Mouse (Mus musculus) thymus, postnatal 4 days (tissue): ENCODE measurements around the gene Ina.
"Not testable (repeated sequence)": the region's sequence is repeated elsewhere in the genome, so short reads cannot be mapped to it uniquely, and the experiment has no call there.

Source experiments
- DNase-seq: peaks from one replicate; pipeline ENCODE4 v3.0.0; 2021

The Ina gene

DNA sequence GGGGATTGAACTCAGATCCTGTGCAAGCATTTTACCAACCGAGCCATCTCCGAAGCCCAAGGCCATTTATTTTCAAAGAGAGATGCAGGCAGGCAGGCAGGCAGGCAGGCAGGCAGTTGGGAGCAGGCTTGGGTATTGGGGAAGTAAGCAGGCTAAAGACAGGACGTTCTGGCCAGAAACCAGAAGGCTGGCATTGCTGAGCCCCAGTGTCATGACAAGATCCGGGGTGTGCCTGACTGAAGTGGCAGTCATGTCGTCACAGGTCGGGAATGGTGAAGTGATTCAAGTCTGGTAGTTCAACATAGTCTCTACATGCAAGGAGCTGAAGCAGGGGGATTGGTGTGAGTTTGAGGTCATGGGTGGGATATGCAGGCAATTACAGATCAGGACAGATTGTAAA is 26.9 kb upstream of the Ina start:
- DNase-seq: no peak

DNA sequence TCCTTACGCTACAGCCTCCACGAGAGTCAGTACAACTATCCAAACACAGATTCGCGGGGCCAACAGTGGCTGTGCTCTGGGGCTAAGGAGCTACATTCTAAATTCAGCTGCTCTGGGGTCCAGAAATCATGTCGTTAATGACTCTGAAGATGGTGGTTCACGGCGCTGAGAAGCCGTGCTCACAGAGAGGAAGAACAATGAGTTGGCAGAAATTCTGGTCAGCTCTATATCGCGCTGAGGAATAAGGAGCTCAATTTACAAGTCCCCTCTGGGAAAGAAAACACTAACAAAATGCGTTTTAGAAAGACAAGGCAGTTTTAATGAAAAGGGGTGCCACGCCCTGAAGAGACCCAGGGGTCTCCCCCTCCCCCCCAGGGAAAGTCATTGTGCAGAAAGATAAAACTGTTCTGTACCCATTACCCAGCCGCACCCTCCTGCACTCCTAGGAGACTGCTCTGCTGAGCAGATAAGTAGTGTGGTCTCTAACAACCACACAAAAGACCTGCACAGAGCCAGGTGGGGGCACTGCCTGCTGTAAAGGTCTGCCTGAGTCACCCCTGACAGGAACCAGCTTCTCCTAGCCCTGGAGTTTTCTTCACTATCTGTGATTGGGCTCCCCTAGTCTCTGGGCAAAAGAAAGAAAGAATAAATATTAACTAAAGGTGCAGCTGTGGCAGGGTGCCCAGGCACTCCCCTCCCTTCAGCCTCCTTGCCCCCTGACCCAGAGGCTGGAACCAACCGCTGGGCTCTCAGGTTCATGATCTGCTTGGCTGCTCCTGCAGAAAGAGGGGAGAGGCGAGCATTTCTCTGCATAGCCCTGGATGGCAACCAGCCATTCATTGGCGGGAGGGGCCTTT is 26.0 kb upstream of the Ina start:
- DNase-seq: peak; percentile 61

DNA sequence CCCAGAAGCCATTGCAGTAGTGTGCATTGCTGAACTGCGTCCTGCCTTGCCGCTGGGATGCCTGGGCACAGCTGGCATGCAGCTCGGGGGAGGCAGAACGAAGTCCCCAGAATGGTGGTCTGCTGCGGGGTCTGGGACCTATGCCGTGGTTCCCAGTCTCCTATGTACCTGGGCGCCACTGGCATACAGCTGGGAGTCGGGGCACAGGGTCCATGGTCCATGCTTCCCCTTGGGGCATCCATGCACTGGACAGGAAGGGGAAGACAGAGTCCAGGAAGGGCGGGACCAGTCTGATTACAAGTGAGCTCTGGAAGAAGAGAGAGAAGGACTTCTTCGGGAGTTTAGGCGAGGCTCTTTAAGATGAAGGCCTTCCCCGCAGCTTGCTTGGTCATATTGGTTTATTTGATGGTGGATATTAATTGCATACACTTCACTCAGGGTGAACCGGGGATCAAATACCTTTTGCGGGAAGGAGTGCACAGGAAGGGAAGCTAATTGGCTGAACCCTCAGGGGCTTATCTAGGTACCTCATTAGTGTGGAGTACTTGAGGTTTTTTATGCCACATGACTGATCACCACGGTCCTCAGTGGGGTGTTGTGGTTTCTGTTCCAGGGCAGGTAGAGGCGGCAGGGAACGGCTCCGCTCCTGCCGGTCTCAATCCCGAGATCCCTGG is 24.9 kb upstream of the Ina start:
- DNase-seq: no peak

GRCm38 (mm10) chr19:46990153-46990518 is 24.4 kb upstream of the Ina start:
- DNase-seq: no peak

DNA sequence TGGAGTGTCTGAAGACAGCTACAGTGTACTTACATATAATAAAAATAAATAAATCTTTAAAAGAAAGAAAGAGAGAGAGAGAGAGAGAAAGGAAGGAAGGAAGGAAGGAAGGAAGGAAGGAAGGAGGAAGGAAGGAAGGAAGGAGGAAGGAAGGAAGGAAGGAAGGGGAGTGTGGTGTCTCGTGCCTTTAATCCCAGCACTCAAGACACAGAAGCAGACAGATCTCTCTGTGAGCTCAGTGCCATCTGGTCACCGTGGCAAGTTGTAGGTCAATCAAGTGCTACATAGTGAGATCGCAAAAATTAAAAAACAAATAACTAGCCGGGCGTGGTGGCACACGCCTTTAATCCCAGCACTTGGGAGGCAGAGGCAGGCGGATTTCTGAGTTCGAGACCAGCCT is 23.9 kb upstream of the Ina start:
- DNase-seq: not testable (repeated sequence)

- DNase-seq: peak; percentile 91
These were observed 23.4 kb upstream of the Ina start for GRCm38 (mm10) chr19:46991145-46991544.

GRCm38 (mm10) chr19:46992329-46992728 is 22.2 kb upstream of the Ina start:
- DNase-seq: not testable (repeated sequence)

DNA sequence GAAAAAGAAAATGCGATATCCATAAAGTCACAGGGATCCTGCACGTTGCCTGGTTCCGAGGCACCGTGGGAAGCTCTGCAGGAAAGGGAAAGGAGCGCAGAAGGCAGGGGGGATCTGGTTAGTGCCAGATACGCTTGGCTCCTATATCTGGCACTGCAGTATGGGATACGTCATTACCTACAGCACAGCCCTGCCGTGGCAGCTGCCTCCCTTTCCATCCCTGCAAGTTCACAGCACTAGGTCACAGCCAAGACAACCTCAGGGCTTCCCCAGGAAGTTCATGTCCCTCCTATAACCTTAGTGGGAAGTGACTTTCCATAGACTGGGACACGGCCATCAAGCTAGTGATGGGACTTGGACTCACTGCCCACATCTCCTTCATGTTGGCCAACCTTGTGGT is 18.4 kb upstream of the Ina start:
- DNase-seq: no peak

DNA sequence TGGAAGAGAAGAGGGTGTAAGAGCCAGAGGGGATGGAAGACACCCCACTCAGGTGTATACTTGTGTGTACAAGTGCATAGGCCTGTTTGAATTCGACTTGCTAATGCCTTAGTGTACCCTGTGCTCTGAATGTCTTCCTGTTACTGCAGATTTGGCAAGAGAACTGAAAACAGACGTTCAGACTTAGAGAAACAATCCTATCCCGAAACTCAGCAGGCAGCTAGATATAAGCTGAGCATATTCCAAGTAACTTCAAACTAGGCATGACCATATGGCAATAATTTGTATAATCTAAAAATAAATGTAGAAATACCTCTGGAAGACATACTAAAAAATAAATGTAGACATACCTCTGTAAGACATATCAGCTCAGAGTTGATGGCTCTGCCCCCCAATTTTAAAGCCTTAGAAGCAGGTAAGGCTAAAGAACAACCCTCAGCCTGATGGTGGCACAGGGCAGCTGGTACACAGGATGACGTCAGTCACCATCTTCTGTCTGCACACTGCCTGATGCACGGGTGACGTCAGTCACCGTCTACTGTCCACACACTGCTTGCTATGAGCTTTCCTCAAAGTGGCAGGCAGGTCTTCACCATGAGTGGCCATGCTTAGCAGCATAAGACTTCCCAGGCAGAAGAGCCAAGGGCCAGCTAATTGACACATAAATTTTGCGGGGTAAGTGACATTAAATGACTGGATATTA is 16.2 kb upstream of the Ina start:
- no peak for DNase-seq

GRCm38 (mm10) chr19:46998953-46999352 is 15.5 kb upstream of the Ina start:
- DNase-seq: no peak

GRCm38 (mm10) chr19:46999753-47000152 is 14.7 kb upstream of the Ina start:
- DNase-seq: no peak

DNA sequence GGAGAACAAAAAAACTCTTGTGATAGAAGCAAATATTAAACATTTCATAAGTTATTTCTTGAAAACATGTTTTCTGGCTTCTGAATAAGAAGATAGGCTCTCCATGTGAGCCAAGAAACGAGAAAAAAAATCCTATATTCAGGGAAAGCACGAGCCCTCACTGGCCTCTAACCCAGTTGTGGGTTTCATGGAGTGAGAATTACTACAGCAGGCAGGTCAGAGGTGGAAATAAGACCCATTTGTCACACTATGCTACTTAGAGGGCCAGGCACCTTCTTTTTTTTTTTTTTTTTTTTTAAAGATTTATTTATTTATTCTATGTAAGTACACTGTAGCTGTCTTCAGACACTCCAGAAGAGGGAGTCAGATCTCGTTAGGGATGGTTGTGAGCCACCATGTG is 14.1 kb upstream of the Ina start:
- not testable (repeated sequence) for DNase-seq

GRCm38 (mm10) chr19:47003742-47004511 is 10.6 kb upstream of the Ina start:
- no peak for DNase-seq

- DNase-seq: no peak
These were observed 8.6 kb upstream of the Ina start for GRCm38 (mm10) chr19:47005873-47006272.

DNA sequence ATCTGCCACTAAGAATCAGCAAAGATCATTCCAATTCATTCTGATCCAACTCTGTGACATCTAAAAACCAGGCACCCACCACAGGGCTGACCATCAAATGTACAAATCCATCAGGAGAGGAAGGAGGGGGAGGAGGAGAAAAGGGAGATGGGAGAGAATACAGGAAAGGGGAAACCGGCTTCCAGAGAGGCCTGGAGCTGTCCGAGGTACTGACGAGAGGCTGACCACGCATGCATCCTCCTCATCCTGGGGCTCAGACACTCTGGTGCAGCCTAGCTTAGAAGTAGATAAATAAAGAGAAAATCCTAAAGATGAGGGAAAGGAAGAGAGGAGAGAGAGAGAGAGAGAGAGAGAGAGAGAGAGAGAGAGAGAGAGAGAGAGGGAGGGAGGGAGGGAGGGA is 8.2 kb upstream of the Ina start:
- DNase-seq: peak; percentile 70

DNA sequence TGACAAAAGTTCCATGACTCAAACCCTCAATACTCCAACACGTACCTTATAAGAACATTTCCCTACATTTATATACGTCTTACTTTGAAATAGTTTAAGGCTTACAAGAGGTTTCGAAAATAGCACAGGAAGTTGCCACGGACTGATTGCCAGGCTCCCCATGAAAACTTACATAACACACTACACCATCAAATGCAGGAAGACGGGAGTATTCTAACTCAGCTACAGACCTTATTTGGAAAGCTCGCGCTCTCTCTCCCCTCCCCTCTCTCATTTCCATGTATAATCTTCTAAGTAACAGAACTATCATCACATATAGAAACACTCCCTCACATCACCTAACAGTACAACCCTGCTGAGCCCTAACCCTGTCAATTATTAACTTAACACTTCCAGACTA is 5.1 kb upstream of the Ina start:
- no peak for DNase-seq

DNA sequence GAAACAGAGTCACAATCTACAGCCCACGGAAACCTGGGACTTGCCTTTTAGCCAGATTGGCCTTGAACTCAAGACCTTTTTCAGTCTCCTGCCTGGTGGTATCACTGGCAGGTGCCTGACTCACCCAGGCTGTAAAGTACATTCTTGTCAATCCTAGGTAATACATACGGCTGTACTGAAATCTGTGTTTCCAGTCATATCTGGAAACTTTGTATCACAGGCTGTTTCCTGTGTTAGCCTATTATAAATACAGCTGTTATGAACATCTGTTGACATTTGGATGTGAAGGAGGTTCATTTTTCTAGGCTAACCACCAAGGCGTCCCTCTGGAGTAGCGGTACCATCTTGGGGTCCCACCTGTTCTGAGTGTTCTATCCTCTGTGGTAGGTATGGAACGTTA is 4.6 kb upstream of the Ina start:
- DNase-seq: no peak

- DNase-seq: no peak
These were observed 1.9 kb upstream of the Ina start for GRCm38 (mm10) chr19:47012521-47013130.

DNA sequence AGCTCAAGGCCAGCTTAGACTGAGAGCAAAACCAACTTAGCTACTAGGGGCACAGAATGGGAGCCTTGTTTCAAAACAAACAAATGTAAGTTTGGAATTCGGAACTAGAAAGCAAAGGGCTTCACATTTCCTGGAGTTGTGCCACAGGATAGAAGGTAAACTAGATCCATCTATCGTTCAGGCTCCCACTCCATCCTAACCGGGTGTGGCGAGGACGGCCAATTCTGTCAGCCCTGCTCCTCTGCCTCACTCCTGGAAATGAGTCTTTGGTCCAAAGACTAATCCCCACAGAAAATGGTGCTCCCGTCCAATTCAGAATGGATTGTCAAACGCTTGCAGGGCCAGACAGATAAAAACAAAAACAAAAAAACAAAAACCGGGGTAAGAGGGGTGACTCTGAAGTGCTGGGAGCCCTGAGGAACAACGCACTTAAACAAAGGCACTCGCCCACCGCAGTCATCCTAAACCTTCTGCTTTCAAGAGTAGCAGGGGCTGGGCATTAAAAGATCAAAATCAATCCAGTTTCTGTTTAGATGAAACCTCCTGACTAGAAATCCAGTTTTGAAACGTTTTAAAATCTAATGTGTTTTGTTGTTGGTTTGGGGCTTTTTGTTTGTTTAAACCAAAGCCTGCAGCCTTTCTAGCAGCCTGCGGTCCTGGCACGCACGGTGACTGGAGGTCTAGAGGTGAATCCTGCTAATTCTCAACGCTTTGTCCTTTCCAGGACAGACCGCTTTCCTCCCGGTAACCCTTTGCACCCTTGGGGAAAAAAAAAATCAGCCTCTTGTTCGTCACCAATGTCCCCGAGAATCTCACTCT is 949 bp upstream of the Ina start:
- no peak for DNase-seq

DNA sequence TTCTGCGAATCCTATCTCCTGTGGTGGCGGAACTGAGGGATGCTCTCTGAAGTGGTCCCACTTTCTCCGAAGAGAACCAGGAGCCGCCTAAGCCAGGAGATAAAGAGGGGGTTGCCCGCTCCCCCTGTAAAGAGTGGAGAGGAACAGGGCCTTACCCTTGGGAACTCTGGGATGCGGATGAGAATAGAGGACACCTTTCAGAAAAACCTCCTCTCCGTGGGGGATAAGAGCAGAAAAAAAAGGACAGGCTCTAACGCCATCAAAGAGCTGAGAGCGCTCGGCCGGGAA is 395 bp upstream of the Ina start:
- no peak for DNase-seq

DNA sequence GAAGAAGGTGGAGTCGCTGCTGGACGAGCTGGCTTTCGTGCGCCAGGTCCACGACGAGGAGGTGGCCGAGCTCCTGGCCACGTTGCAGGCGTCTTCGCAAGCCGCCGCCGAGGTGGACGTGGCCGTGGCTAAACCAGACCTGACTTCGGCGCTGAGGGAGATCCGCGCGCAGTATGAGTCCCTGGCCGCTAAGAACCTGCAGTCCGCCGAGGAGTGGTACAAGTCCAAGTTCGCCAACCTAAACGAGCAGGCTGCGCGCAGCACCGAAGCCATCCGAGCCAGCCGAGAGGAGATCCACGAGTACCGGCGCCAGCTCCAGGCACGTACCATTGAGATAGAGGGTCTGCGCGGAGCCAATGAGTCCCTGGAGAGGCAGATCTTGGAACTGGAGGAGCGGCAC is 898 bp downstream of the Ina start:
- DNase-seq: peak; percentile 19

DNA sequence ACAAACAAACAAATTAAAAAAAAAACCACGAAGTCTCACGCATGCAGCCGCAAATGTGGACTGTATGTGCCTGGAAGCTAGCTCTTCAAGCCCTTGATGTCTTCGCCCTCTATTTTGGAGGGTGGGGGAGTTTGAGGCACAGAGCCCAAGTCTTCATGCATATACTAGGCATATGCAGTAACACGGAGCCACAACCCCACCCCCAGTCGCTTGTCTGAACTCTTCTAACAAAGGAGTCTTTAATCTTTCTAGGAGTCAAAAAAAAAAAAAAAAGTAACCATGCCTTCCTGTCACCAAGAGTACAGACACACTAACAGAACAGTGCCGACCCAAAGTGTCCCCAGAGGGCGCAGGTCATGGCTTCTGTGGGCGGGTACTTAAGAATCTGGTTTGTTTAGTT is 1.5 kb downstream of the Ina start:
- no peak for DNase-seq
